Mouse (Mus musculus): ENCODE measurements around the gene Celf2.

DNA sequence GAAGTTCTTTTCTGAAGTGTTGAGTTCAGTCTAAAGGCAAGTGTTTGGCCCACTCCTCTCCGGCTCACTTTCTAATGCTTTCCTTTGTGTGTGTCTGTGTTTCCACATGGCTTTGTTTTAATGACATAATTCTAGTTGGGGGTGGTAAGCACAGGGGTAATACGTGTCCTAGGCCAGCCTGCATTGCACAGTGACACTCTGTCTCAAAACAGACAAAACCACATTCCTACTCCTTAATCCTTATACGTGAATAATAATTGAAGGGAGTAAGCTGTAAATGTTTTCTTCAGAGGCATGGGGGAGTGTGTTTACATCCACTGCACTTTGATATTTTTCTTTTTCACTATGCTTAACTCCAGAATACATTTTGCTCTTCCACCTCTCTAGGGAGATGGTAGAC, 415.9 kb downstream of the Celf2 start:
- TF ChIP-seq CTCF (IDR thresholded peaks at IDR 0.05; ENCODE audit: extremely low read depth, insufficient read depth, insufficient read length, insufficient replicate concordance) (no peak), POLR2A (IDR thresholded peaks at IDR 0.05; ENCODE audit: low read depth, low read length) (no peak)
